Mouse (Mus musculus): Measurements from ENCODE around the gene Ptprn2. TPM values are rescaled to one million over a fixed set of nuclear protein-coding genes. Genes with fewer than 3 reads are reported as not detected.

The Ptprn2 gene
- total RNA-seq, 2 experiments from 2014 or later, result not detected

DNA sequence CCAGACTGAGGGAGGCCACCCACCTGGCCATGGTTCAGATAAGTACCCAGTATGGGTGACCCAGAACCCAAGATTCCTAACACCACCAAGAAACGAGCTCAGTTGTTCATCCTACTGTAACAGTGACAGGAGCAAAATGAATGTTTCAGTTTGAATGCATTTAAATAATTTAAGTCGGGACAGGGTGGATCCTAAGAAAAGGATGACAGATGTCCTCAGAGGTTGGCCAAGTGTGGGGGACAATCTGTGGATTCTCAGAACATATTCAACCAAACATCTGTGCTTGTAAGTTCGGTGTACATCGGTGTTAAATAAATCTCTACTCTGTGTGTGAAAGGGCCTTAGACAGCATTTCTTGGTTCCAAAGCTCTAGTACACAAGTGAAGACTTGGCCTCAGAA, 743.9 kb downstream of the Ptprn2 start:
- DNase-seq, result no peak

DNA sequence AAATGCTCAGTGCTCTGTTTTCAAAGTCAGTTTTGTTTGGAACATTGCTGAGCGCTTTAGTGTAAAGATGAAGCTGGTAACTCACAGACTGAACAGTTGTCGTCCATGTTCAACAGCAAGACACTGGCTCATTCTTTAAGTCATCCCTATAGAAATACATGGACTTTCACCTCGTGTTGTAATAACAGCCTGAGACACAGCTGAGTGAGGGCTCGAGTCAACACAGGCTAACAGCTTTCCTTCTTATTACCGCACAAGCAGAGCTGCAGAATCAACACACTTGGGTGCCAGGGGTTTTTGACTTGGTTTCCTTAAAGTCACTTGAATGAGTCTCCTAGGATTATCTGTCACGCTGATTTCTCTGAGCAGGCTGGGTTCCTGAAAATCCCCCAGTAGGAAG, 744.8 kb downstream of the Ptprn2 start:
- DNase-seq, result no peak

DNA sequence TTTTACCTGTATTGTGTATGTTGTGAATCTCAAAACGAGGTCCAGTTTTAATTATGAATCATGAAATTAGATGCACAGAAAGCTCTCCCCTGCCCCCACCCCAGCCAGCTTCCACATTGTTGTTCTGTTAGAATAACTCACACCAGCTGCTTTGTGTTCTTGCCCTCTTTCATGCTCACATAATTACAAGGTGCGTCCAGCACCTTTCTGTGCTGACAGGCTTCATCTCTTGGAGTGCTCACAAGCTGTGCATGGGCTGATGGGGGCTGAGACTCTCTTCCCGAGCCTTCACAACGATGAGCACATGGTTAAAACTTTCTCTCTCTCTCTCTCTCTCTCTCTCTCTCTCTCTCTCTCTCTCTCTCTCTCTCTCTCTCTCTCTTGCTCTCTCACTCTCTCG, 746.3 kb downstream of the Ptprn2 start:
- DNase-seq, result no peak

DNA sequence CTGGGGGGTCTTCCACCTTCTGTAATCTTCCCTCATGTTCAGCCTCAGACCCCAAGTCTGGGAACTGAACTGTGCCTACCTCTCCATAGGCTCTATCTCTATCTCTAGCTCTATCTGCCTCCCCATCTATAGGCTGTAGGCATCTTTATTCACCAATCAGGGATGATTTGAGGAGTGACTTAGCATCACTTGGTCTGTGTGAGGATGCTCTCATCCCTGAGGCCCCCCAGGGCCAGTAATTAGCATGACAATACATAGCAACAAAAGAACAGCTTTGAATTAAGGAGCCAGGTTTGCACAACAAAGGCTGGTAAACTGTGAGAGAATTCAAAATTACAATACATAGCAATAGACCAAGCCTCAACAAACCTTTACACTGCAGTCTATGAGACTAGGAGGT, 749.6 kb downstream of the Ptprn2 start:
- no peak for DNase-seq

DNA sequence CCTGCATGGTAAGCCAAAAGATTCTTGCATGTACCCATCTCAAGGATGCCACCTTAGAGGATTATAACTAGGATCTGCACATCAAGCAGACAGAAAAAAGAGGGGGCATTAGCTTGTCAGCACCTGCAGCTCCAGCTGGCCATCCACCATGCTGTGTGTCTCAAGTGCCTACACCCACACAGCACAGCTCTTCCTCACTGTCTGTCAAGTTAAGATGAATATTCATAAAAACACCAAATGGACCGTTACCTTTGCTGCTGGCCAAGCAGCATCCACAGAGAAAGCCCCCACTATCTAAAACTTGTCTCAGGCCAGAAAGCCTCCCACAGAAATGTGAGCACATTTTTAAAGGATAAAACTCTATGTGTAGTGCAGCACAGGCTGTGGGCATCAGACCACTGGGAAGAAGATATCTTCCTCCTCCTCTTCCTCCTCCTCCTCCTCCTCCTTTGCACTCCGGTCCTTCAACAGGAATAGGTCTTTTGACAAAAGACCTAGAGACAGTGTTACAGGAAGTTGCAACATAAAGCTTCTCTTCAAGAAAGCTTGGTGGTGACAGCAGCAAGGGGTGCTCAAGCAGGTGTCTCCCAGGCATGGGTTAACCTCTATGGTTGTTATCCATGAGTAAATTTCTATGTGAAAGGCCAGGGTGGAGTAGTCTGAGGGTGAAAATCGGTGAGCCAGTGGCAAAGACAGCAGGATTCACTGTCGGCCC, 750.7 kb downstream of the Ptprn2 start:
- no peak for DNase-seq

DNA sequence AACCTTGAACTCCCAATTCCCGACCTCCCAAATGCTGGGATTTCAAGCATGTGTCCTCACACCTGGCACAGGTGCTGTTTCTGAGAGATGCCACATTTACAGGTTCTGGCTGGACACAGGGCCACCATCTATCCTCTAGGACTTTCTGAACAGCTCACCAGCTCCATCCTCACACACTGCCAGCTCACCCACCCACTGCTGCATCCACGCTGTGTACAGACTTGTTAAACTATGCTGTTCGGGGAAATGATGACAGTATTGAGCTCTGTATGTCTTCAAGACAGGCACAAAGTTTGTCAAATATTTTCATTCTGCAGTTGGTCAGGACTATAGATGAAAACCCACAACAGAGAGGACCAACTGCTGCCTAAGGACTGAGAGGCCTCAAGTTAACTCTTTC, 751.5 kb downstream of the Ptprn2 start:
- no peak for DNase-seq

DNA sequence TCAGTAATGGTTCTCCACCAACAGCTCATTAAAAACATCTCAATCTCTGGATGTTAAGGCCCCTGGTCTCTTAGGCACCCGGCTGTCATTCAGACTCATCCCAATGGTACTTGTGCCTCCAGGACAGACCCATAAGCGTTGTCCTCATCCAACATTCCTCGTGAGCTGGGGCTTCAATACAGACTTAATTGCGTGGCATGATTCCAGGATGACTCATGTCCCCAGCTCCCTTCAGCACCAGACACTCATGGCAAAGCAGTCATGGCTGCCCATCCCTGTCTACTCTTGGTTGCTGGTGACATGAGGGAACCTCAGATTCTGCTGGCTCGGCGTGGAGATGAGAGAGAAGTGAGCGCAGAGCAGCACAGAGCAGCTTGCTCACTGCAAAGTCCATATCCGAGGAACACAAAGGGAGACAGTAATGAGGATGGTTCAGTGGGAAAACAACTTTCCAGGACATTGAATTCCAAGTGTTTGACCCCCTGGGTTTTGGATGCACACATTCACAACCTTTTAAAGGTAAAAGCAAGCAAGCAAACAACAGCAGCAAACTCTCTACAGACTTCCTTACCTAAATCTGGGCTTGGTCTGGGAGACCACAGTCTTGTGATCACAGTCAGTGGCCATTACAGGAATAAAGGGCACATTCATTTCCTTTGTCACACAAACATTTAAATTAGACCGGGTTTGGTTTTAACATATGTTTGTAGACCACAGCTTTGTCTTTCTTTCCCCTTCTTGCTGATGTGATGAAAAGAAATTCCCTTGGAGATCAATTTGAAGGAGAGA, 754.6 kb downstream of the Ptprn2 start:
- DNase-seq, result no peak

DNA sequence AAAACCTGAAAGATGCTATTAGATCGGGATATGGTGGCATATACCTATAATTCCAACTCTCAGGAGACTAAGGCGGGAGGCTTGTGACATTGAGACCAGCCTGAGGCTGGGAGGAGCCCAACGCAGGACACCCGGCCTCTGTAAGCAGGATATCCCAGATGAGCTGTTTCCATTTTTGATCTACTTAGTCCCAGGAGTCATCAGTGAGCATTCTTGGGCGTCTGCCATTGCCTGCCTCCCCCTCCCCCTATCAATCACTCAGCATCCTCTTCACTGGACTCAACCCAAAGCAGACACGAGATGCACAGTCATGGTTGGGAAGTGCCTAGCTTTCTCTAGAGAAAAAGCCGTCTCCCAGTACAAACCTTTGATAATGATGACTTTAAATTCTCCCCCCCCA, 756.7 kb downstream of the Ptprn2 start:
- DNase-seq, result no peak

DNA sequence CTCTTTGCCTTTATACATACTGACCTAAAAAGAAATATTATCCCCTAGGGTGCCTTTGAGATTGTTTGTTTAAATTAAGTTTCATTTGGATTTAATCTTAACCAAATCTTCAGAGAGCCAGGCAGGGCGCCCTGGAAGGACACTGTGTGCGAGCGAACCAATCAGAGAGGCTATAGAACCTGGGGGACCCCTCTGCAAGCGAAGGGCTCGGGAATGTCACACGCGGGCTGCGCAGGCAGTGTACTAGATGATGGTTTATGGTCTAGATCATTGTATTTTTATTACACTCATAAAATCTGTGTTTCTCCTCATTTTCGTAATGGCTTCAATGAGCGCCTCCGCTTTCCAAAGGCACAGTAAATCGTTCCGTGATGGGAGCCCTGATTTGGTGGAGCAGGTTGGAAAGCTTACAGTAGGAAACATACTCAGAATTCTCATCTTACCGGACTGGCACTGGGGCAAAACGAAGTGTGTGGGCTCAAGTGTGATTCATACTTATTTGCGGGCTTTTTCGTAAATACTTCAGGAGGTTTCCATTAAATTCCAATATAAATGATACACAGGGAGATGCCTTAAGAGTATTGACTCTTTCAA, 760.5 kb downstream of the Ptprn2 start:
- DNase-seq, result no peak

DNA sequence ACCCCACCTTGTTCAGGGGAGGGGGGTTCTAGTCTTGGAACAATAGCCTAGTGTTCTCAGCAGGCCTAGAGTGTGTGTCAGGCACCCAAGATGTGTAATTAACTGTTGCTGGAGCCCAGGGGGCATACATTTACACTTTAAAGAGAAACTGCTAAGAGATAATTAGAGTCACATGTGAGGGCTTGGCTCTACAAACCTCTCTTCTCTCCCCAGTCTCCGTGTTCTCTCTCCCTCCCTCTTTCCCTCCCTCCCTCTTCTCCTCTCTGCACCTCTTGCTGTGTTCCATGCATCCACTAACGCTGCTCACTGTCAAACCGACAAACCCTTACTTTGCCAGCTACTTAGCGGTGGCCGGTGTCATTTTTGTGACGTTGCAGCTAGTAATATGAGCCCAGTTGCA, 764.9 kb downstream of the Ptprn2 start:
- DNase-seq, result no peak

DNA sequence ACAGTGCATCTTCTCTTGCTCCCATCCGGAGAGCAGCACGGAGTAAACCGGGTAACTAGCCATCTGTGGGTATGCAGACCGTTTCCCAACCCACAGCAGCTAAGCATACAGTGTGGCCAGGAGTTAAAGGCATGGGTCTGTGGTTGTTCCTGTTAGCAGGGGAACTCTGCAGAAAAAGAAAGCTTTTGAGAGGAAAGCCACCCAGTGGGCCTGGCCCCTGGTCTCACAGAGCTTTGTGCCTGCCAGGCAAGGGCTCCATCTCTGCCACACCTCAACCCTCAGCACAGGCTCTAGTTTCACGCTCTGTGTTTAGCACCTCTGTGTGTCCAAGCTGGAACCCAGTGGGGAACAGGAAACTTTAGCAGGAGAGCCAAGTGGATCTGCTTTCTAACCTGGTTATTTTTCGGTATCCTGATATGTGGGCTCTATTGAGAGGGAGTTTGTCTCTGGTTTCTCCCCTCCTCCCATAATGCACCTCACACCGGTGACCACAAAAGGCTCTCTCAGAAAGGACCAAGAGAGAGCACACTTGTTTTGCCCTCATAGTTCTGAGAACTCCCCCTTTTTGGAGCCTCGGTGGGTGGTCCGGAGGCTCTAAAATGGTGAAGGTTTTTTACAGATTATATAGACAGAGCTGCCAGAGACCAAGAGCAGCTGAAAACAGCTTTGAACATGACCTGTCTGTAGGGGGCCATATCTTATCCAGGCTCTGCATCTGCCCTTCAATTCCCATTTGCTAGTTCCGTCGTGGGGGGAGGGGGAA, 766.3 kb downstream of the Ptprn2 start:
- no peak for DNase-seq

DNA sequence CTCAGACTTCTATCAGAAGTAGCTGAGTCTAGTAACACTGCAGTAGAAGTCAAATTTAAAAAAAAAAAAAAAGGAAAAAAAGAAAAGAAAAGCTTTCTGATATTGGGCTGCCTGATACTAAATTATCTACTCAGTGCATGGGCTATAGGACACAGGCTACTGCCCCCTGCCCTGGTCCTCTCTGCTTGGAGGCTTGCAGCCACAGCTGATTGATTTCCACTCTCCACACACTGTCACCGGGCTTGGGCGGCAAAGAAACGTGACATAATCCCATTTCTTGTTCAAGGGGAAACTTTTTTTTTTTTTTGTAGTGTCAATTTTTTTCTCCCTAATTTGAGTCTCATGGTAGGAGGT, 766.9 kb downstream of the Ptprn2 start:
- DNase-seq, result no peak

DNA sequence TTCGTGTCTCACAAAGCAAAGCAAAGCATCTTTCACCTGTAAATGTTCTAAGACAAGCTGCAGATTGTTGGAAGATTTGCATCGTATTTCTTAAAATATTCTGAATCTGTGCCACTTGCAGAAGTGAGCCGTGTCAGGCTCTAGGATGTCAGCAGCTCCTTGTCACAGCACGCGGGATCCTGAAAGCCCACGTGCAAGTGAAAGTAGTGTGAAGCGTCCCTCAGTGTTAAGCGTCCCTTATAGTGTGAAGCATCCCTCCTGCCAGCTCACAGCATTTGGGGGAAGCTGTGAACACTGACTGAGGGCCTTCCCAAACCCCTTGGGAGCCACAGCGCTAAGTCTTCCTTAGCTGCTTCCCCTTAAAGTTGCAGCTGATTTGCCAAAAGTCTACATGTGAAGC, 768.8 kb downstream of the Ptprn2 start:
- DNase-seq, result no peak

DNA sequence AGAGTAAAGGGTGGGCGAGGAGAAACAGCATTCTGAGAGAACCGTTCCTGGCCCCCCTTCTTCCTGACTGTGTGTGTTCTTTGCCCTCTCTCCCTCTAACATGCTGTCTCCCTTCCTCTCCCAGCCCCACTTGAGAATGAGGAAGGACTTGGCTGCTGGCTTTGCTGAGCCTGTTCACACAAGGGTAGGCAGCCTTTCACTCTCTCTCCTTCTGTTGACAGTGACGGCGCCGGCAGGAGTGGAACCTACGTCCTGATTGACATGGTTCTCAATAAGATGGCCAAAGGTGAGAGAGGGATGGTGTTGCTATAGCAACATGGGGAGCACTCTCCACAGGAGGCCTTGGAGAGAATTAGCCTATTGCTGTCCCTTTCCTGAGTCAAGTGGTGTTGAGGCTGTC, 769.8 kb downstream of the Ptprn2 start:
- DNase-seq, result no peak

DNA sequence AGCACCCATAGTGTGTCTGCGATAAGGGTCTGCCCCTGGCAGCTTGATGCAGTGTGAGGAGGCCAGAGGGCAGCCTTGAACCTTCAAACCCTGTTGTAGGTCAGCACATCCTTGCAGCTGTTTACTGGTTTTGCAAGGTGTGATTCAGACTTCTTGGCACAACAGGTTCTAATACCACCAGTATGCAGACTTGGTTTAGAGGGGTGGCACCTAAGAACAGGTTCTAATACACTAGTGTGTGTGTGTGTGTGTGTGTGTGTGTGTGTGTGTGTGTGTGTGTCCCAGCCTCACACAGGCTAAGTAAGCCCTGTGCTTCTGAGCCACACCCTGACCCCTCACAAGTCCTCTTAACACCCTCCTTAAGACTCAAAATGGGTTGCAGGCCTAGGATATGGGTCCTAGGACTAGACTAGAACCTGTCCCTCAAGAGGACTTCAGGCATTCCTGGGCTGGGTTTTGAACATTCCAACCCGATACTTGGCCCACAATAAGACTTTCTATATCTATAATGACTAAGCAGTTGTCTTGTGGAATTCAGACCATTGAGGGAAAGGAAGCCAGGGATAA, 770.3 kb downstream of the Ptprn2 start:
- DNase-seq, result no peak

DNA sequence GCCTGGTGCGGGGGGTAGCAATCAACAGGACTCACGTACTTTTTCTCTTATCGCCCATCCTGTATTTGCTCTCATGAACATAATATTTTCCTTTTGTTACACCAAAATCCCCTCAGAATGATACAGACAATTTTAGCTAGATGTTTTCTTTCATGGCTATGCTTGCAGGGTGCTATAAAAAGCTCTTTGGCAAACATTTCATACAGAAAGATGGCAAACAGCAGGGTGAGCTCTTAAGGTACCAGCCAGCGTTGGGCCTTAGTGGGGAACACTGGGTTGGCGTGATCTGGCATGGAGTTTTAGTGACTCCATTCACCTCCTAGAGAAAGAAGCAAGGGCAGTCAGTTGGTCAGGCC, 771.3 kb downstream of the Ptprn2 start:
- no peak for DNase-seq

DNA sequence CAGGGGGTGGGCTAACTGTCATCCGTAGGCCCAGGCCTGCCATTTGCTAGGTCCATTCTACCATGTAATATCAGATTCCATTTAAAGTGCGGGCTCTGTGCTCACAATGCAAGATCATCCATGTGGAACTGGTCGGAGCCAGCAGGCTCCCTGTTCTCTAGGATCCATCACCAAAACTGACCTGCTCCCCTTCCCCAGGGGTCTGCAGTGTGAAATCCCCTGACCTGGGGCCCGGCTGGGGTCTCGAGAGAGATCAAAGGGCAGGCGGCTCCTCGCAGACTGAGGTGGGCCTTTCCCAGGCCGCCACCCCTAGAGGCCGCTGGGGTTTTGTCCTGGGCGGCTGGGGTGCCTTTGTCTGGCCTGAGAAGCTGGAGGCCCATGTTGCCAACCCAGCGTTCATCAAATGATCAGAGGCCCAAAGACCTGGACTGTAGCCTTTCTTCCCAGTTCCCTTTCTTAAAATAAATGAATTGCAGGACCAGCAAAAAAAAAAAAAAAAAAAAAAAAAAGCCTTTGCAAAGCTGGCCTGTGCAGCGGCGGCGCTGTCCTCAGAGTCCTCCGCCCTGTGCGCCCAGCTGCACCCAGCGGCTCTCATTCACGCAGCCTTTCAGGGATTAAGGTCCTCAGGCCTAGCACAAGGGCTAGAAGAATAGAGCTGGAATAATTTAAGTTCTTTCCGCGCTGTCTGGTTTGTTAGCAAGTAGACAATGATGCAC, 771.8 kb downstream of the Ptprn2 start:
- DNase-seq, result no peak

DNA sequence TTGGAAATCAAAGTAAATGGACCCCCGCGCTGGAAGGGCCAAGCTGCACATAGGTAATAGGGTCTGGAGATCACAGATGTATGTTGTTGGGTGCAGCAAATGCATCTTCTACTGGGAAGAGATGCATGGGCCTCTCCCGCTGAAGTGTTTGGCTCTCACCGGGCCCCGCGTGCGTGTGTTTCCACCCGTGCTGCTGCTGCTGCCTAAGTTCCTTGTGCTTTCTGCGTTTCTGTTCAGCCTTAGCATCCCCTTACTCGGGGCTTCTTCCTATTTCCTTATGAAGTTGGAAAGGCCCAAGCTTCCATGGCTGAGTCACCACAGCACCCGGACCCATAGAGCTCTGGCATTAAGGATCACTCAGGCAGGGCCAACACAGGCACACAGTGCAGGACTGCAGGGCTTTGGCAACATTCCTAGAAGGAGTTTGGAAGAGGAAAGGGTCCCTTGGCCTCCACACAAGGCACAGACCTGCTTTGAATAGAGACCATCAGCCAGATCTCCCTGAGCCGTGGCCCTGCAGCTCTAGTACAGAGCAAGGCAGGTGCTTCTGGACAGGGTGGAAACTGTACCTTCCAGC, 772.5 kb downstream of the Ptprn2 start:
- no peak for DNase-seq

DNA sequence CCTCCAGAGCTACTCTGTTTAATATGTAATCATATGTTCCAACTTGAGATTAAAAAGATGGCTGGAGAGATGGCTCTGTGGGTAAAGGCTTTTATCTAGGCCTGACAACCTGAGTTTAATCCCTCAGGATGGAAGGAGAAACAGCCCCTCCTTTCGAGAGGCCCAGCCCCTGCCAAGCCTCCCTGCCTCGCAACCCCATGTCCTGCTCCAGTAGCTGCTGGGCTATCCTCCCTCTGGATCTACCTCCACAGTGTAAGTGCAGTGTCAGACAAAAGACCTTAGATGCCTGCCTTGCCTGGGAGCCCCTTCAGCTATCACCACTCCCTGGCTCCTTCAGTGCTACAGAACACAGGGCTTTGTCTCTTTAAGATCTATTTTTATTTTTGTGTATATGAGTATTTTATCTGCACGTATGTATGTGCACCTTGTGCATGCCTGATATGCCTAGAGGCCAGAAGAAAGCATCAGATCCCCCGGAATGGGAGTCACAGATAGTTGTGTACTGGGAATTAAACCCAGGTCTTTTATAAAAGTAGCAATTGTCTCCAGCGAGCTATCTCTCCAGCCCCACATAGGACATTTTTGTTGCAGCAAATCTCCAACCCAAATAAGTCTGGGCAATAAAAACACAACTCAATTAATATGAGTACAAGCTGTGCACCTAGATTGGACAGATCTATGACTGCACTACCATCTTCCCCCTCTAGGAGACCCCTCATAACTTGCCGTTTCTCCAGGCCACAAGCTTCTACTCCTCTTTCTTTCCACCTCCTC, 775.1 kb downstream of the Ptprn2 start:
- DNase-seq, result no peak

DNA sequence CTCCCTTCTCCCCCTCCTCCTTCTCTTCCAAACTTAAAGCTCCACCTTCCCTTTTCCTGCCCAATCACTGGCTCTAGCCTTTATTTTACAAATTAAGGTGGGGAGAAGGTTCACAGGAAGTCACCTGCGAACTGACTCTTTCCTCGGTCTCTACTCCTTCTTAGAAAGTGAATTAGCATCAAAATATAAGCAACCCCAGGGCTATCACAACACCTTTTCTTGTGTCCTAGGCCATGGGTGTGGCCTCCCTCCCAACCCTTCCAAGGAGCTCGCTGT, 775.6 kb downstream of the Ptprn2 start:
- no peak for DNase-seq

DNA sequence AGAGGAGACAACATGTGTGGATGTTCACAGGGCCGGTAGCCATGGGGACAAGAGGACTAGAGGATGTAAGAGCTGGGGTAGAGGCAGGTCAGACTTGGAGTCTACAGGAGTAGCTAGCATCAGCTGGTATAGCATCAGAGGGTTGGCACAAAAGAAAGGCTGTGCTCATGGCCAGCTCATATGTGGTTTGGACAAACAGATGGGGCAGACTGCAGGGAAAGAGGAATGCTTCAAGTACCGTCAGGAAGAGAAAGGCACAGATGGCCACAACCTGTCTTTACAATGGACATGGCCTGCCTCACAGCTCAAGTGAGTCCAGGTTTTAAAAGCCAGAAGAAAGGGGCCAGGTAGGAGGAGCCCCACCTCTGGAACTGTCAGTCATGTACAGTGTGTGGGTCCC, 776.5 kb downstream of the Ptprn2 start:
- no peak for DNase-seq

Data from gastrocnemius, postnatal 25 days (tissue).